Mouse (Mus musculus): ENCODE results near the gene Clec4f. TPM values are rescaled to one million over a fixed set of nuclear protein-coding genes. Genes with fewer than 3 reads are reported as not detected.

Gene Clec4f
- polyA plus RNA-seq, 1 experiment from 2014 or later: 0.08 TPM

DNA sequence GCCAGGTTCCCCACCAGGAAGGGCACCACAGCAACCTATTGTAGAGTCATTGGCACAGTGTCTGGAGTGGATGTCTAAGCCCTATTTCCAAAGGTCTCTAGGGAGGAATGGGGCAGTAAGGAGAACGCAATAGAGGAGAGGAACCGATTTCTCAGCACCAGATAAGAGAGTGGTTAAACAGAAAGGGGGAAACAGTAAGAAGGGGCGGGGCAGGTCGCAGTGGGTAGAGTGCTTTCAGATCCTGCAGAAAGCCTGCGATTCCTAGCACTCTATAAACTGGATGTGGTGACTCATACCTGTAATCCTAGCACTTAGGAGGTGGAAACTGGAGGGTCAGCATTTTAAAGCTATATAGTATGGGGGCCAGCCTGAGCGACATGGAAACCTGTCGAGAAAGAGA, 40.7 kb upstream of the Clec4f start:
- Histone ChIP-seq H3K4me1 (ENCODE audit: control insufficient read depth, insufficient read depth, low read length) (no peaks in the 10 kb centered on the region), H3K9ac (replicated peaks; ENCODE audit: low read depth, low read length) (no peak overlapping the region), H3K27ac (ENCODE audit: low read depth, low read length) (no peak overlapping the region), H3K36me3 (ENCODE audit: control insufficient read depth, insufficient read depth, low read length) (no peaks in the 10 kb centered on the region), H3K4me3 (ENCODE audit: low read depth, low read length) (no peak overlapping the region), H3K9me3 (ENCODE audit: control insufficient read depth, low read length) (no peaks in the 10 kb centered on the region), H3K4me2 (ENCODE audit: low read depth, low read length) (no peak overlapping the region), H3K27me3 (ENCODE audit: control insufficient read depth, insufficient read depth, low read length) (peaks cover 78% of the 10 kb centered on the region)
- under 1% methylated on average over 7 of the region's 7 CpGs for WGBS
- no peak for ATAC-seq (ENCODE audit: low read depth)

DNA sequence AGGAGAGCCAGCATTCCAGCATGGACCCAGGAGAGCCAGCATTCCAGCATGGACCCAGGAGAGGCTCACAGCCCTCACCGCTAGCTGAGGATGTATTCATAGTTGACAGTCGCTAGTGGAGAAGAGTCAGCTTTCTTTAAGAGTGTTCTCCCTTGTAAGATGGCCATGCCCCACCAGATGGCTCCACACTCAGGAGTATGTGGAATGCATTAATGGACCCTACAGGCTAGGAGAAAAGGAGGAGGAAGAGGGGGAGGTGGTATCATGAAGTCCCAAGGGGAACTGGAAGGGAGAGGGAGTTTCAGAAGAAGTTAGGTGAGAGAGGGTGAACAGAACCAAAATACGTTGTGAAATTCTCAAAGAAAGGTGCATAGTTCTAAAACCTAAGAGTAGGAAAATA, 39.7 kb upstream of the Clec4f start:
- Histone ChIP-seq H3K27me3 (ENCODE audit: control insufficient read depth, insufficient read depth, low read length) (peaks cover 80% of the 10 kb centered on the region), H3K4me1 (ENCODE audit: control insufficient read depth, insufficient read depth, low read length) (no peaks in the 10 kb centered on the region), H3K4me3 (ENCODE audit: low read depth, low read length) (no peak overlapping the region), H3K4me2 (ENCODE audit: low read depth, low read length) (no peak overlapping the region), H3K27ac (ENCODE audit: low read depth, low read length) (no peak overlapping the region), H3K9ac (replicated peaks; ENCODE audit: low read depth, low read length) (no peak overlapping the region), H3K36me3 (ENCODE audit: control insufficient read depth, insufficient read depth, low read length) (no peaks in the 10 kb centered on the region), H3K9me3 (ENCODE audit: control insufficient read depth, low read length) (no peaks in the 10 kb centered on the region)
- WGBS: 7% methylated on average over 3 of the region's 3 CpGs
- ATAC-seq (ENCODE audit: low read depth): no peak

GRCm38 (mm10) chr6:83693835-83694234, 37.8 kb upstream of the Clec4f start:
- Histone ChIP-seq H3K4me2 (ENCODE audit: low read depth, low read length) (no peak overlapping the region), H3K36me3 (ENCODE audit: control insufficient read depth, insufficient read depth, low read length) (no peaks in the 10 kb centered on the region), H3K4me1 (ENCODE audit: control insufficient read depth, insufficient read depth, low read length) (no peaks in the 10 kb centered on the region), H3K4me3 (ENCODE audit: low read depth, low read length) (no peak overlapping the region), H3K9ac (replicated peaks; ENCODE audit: low read depth, low read length) (no peak overlapping the region), H3K27ac (ENCODE audit: low read depth, low read length) (no peak overlapping the region), H3K9me3 (ENCODE audit: control insufficient read depth, low read length) (no peaks in the 10 kb centered on the region), H3K27me3 (ENCODE audit: control insufficient read depth, insufficient read depth, low read length) (peaks cover 65% of the 10 kb centered on the region)
- no peak for ATAC-seq (ENCODE audit: low read depth)
- WGBS: 0% methylated on average over 9 of the region's 9 CpGs

DNA sequence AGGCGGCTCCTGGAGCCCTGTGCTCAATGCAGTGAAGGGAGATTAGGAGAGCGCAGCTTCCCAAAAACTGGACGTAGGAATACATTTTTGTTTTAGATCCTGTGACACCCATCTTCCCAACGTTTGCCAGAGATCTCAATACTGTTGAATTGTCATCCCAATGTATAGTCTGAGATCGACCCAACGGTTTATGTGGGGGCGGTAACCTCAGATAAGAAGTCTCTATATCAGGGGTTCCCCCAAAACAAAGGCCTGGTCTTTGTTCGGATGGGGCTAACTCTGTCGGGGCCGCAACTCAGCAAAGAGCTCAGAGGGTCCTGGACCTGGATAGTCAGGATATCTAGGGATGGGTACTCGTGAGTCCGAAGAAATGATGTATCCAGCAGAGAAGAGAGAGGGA, 37.0 kb upstream of the Clec4f start:
- peaks cover 56% of the 10 kb centered on the region for H3K27me3 ChIP-seq (ENCODE audit: control insufficient read depth, insufficient read depth, low read length)
- under 1% methylated on average over 12 of the region's 12 CpGs for WGBS
- no peak overlapping the region for H3K9ac ChIP-seq (replicated peaks; ENCODE audit: low read depth, low read length)
- no peak overlapping the region for H3K4me3 ChIP-seq (ENCODE audit: low read depth, low read length)
- H3K4me2 ChIP-seq (ENCODE audit: low read depth, low read length): no peak overlapping the region
- H3K9me3 ChIP-seq (ENCODE audit: control insufficient read depth, low read length): no peaks in the 10 kb centered on the region
- H3K36me3 ChIP-seq (ENCODE audit: control insufficient read depth, insufficient read depth, low read length): no peaks in the 10 kb centered on the region
- ATAC-seq (ENCODE audit: low read depth): no peak
- no peaks in the 10 kb centered on the region for H3K4me1 ChIP-seq (ENCODE audit: control insufficient read depth, insufficient read depth, low read length)
- H3K27ac ChIP-seq (ENCODE audit: low read depth, low read length): no peak overlapping the region

DNA sequence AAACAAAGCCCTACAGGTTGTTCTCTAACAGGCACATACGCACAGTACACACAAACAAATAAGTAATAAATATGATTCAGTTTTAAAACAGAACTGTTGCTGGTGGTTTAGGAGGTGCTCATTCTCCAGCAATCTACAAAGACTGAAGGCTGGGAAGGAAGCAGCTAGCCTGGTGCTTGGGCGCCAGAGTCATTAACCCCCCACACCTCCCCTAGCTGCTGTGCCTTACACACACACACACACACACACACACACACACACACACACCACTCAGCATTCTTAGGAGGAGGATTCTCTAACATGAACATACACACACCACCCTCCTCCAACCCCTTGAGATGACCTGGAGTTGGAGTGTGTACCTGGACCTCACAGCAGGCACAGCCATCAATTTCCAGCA, 34.9 kb upstream of the Clec4f start:
- H3K27ac ChIP-seq (ENCODE audit: low read depth, low read length): no peak overlapping the region
- H3K27me3 ChIP-seq (ENCODE audit: control insufficient read depth, insufficient read depth, low read length): peaks cover 38% of the 10 kb centered on the region
- ATAC-seq (ENCODE audit: low read depth): no peak
- H3K4me1 ChIP-seq (ENCODE audit: control insufficient read depth, insufficient read depth, low read length): no peaks in the 10 kb centered on the region
- WGBS: 62% methylated on average over 2 of the region's 2 CpGs
- no peak overlapping the region for H3K4me2 ChIP-seq (ENCODE audit: low read depth, low read length)
- H3K4me3 ChIP-seq (ENCODE audit: low read depth, low read length): no peak overlapping the region
- no peak overlapping the region for H3K9ac ChIP-seq (replicated peaks; ENCODE audit: low read depth, low read length)
- H3K36me3 ChIP-seq (ENCODE audit: control insufficient read depth, insufficient read depth, low read length): no peaks in the 10 kb centered on the region
- no peaks in the 10 kb centered on the region for H3K9me3 ChIP-seq (ENCODE audit: control insufficient read depth, low read length)

DNA sequence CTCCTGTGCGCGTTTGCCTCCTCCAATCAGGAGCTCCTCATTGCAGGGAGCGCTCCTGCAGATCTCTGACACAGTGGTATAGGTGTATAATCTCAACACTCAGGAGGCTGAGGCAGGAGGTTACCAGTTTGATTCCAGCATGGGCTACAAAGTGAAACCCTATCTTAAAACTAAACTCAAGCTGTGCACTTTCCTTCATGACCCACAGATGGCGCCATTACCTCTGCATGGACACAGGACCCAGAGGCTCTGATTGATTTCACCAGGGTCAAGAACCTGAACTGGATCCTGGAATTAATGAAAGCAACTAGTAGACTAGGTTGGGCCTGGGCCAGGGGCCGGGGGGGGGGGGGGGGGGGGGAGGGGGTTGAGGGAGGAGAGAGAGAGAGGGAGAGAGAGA, 34.3 kb upstream of the Clec4f start:
- H3K4me1 ChIP-seq (ENCODE audit: control insufficient read depth, insufficient read depth, low read length): no peaks in the 10 kb centered on the region
- H3K27ac ChIP-seq (ENCODE audit: low read depth, low read length): no peak overlapping the region
- no peak overlapping the region for H3K4me3 ChIP-seq (ENCODE audit: low read depth, low read length)
- no peaks in the 10 kb centered on the region for H3K36me3 ChIP-seq (ENCODE audit: control insufficient read depth, insufficient read depth, low read length)
- ATAC-seq (ENCODE audit: low read depth): no peak
- H3K9ac ChIP-seq (replicated peaks; ENCODE audit: low read depth, low read length): no peak overlapping the region
- 21% methylated on average over 4 of the region's 5 CpGs for WGBS
- H3K4me2 ChIP-seq (ENCODE audit: low read depth, low read length): no peak overlapping the region
- H3K27me3 ChIP-seq (ENCODE audit: control insufficient read depth, insufficient read depth, low read length): peaks cover 32% of the 10 kb centered on the region
- H3K9me3 ChIP-seq (ENCODE audit: control insufficient read depth, low read length): no peaks in the 10 kb centered on the region

DNA sequence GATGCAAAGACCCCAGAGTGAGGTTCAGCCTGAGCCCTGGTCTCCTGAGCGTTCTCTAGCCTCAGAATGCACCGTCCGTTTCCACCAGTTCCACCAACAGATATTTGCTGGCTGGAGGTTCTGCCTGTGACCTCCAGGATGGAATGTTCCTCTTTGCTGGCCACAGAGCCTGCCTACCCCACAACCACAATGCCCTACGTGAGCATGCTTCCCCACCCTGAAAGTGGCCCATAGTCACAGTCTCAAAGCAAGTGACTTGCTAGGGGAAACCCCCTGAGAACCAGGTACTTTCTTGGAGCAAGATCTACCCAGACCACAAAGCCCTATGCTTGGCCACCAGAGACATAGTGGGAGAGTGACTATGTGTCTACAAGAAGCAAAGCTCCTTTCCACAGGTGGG, 33.4 kb upstream of the Clec4f start:
- no peaks in the 10 kb centered on the region for H3K9me3 ChIP-seq (ENCODE audit: control insufficient read depth, low read length)
- H3K9ac ChIP-seq (replicated peaks; ENCODE audit: low read depth, low read length): no peak overlapping the region
- no peak overlapping the region for H3K4me3 ChIP-seq (ENCODE audit: low read depth, low read length)
- H3K27me3 ChIP-seq (ENCODE audit: control insufficient read depth, insufficient read depth, low read length): peaks cover 24% of the 10 kb centered on the region
- ATAC-seq (ENCODE audit: low read depth): no peak
- H3K36me3 ChIP-seq (ENCODE audit: control insufficient read depth, insufficient read depth, low read length): no peaks in the 10 kb centered on the region
- no peak overlapping the region for H3K4me2 ChIP-seq (ENCODE audit: low read depth, low read length)
- no peak overlapping the region for H3K27ac ChIP-seq (ENCODE audit: low read depth, low read length)
- 79% methylated on average over 4 of the region's 4 CpGs for WGBS
- H3K4me1 ChIP-seq (ENCODE audit: control insufficient read depth, insufficient read depth, low read length): no peaks in the 10 kb centered on the region

DNA sequence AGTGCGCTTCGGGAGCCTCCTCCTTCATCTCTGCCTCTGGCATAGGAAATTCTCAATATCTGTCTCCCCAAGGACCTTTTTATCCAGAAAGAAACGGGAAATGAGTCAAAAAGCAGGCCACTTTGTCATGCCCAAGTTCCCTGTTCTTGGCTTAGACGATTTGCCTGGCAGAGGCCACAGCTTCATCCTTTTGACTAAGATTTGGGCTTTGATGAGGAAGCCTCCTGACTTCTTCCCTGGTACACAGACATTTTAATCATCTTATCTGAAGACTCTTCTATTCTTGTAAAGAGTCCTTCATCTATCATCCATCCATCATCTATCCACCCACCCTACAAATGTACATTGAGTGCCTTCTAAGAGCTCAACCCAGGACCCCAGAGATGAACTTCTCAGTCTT, 21.8 kb upstream of the Clec4f start, which contains the start of gene Cd207:
Gene Cd207 (minus strand): TSS at position 101 of the 400 bp plus-strand sequence.
- ATAC-seq (ENCODE audit: low read depth): no peak
- H3K36me3 ChIP-seq (ENCODE audit: control insufficient read depth, insufficient read depth, low read length): no peaks in the 10 kb centered on the region
- no peak within 1 kb of the TSS for H3K4me2 ChIP-seq (ENCODE audit: low read depth, low read length)
- H3K4me3 ChIP-seq (ENCODE audit: low read depth, low read length): no peak within 1 kb of the TSS
- no peaks in the 10 kb centered on the region for H3K27me3 ChIP-seq (ENCODE audit: control insufficient read depth, insufficient read depth, low read length)
- 71% methylated on average over 4 of the region's 4 CpGs for WGBS
- no peak within 1 kb of the TSS for H3K9ac ChIP-seq (replicated peaks; ENCODE audit: low read depth, low read length)
- no peaks in the 10 kb centered on the region for H3K4me1 ChIP-seq (ENCODE audit: control insufficient read depth, insufficient read depth, low read length)
- no peak within 1 kb of the TSS for H3K27ac ChIP-seq (ENCODE audit: low read depth, low read length)
- H3K9me3 ChIP-seq (ENCODE audit: control insufficient read depth, low read length): no peaks in the 10 kb centered on the region

DNA sequence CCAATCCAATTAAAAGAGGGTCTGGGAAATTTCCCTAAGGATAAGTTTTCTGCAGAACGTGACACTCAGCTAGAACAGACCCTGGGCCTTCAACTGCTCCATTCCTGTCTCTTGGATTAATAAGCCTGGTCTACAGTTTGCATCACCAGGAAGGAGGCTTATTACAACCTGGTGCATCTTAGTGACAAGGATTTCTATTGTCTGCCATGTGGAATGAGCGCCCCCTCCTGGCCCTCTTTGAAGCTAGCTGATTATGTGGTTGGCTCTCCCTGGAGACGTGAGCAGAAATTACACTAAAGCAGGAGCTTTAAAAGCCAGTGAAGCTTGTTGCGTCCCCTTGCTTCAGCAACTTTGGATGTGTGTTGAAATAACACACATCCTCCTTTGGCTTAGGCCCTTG, 17.4 kb upstream of the Clec4f start:
- Histone ChIP-seq H3K4me1 (ENCODE audit: control insufficient read depth, insufficient read depth, low read length) (no peaks in the 10 kb centered on the region), H3K4me2 (ENCODE audit: low read depth, low read length) (no peak overlapping the region), H3K27me3 (ENCODE audit: control insufficient read depth, insufficient read depth, low read length) (no peaks in the 10 kb centered on the region), H3K27ac (ENCODE audit: low read depth, low read length) (no peak overlapping the region), H3K4me3 (ENCODE audit: low read depth, low read length) (no peak overlapping the region), H3K9ac (replicated peaks; ENCODE audit: low read depth, low read length) (no peak overlapping the region), H3K9me3 (ENCODE audit: control insufficient read depth, low read length) (no peaks in the 10 kb centered on the region), H3K36me3 (ENCODE audit: control insufficient read depth, insufficient read depth, low read length) (no peaks in the 10 kb centered on the region)
- 5% methylated on average over 4 of the region's 4 CpGs for WGBS
- peak; percentile 56; the same call in 1 of the 2 replicates for ATAC-seq (ENCODE audit: low read depth)

- H3K9me3 ChIP-seq (ENCODE audit: control insufficient read depth, low read length): no peaks in the 10 kb centered on the region
- no peak overlapping the region for H3K4me2 ChIP-seq (ENCODE audit: low read depth, low read length)
- no peak overlapping the region for H3K27ac ChIP-seq (ENCODE audit: low read depth, low read length)
- no peak overlapping the region for H3K9ac ChIP-seq (replicated peaks; ENCODE audit: low read depth, low read length)
- no peak for ATAC-seq (ENCODE audit: low read depth)
- no peak overlapping the region for H3K4me3 ChIP-seq (ENCODE audit: low read depth, low read length)
- H3K27me3 ChIP-seq (ENCODE audit: control insufficient read depth, insufficient read depth, low read length): no peaks in the 10 kb centered on the region
- no peaks in the 10 kb centered on the region for H3K36me3 ChIP-seq (ENCODE audit: control insufficient read depth, insufficient read depth, low read length)
- WGBS: 85% methylated on average over 2 of the region's 2 CpGs
- no peaks in the 10 kb centered on the region for H3K4me1 ChIP-seq (ENCODE audit: control insufficient read depth, insufficient read depth, low read length)
These were observed 9.0 kb upstream of the Clec4f start for GRCm38 (mm10) chr6:83665009-83665408.

All from neural tube, embryonic 14.5 days (tissue).